Mouse (Mus musculus): Measurements from ENCODE around the gene Wdr77. TPM values are rescaled to one million over a fixed set of nuclear protein-coding genes. Genes with fewer than 3 reads are reported as not detected.

Wdr77 gene
- total RNA-seq, 2 experiments from 2014 or later: 62.8 to 66.1 TPM

- no peak for DNase-seq (ENCODE audit: extremely low spot score in 1 of 2, low spot score in 2 of 2)
- intact Hi-C loops (cut with DNase I): no loop called here
Measured at GRCm38 (mm10) chr3:106014546-106014945, 55.4 kb downstream of the Wdr77 start, which contains the start of gene Pifo. TSS of gene Pifo (minus strand) at chr3:106014646.

Other genes with a start within 250 kb of the Wdr77 start
- 10 to 100 TPM; 75.7 to 86.0 TPM for gene Rap1a, start 158.0 kb upstream of the Wdr77 start, total RNA-seq (2021)
- under 1 TPM; 0.39 to 0.45 TPM for gene Adora3, start 88.5 kb upstream of the Wdr77 start, total RNA-seq (2021)
- under 1 TPM in 1 of 2 experiments, not detected in 1; 0.41 TPM for gene Tmigd3, start 88.5 kb upstream of the Wdr77 start, total RNA-seq (2021)
- gene I830077J02Rik, start 26.7 kb upstream of the Wdr77 start, total RNA-seq (2021): 1 to 10 TPM; 1.1 to 1.7 TPM
- 100 to 1,000 TPM; 298 to 310 TPM for gene Atp5f1, start 730 bp downstream of the Wdr77 start, total RNA-seq (2021)
- 1 to 10 TPM; 1.9 to 2.3 TPM for gene Ovgp1, start 14.3 kb downstream of the Wdr77 start, total RNA-seq (2021)
- under 1 TPM in 1 of 2 experiments, not detected in 1; 0.67 TPM for gene Pifo, start 55.3 kb downstream of the Wdr77 start, total RNA-seq (2021)
- not detected for gene Chil5, start 73.4 kb downstream of the Wdr77 start, total RNA-seq (2021)
- gene Chia1, start 153.9 kb downstream of the Wdr77 start, total RNA-seq (2021): 1 to 10 TPM in 1 of 2 experiments, under 1 TPM in 1; 0.99 to 1.8 TPM
- gene Chil3, start 208.2 kb downstream of the Wdr77 start, total RNA-seq (2021): not detected